Mouse (Mus musculus) kidney, postnatal 36 days (tissue): ENCODE measurements around the gene Fbxo21.
A peak's percentile ranks its signal among the peaks of the same experiment; 100 is the strongest.

ENCODE experiments used
- DNase-seq, 2 experiments: peaks; one replicate each; pipeline ENCODE4 v3.0.0; 2021 to 2022; ENCODE audit warnings: mixed read lengths in 2 of 2

Gene Fbxo21

DNA sequence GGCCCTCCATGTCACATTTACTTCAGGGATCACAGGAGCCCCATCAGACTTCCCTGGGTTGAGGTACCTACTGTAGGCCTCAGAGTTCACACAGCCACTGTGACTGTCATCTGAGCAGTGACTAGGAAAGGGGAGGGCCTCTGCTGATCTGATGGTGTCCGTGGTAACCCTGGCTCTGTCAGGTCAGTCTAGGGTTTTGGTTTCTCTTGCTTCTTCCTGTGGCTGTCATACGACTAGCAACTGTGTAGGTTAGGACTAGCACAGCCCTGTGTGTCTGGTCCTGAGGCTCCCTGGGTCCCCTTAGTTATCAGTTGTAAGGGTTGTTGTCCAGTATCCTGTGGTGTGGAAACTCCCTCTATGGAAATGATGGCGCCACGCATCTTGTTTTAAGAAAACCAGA, 74.2 kb downstream of the Fbxo21 start:
- DNase-seq: no peak

DNA sequence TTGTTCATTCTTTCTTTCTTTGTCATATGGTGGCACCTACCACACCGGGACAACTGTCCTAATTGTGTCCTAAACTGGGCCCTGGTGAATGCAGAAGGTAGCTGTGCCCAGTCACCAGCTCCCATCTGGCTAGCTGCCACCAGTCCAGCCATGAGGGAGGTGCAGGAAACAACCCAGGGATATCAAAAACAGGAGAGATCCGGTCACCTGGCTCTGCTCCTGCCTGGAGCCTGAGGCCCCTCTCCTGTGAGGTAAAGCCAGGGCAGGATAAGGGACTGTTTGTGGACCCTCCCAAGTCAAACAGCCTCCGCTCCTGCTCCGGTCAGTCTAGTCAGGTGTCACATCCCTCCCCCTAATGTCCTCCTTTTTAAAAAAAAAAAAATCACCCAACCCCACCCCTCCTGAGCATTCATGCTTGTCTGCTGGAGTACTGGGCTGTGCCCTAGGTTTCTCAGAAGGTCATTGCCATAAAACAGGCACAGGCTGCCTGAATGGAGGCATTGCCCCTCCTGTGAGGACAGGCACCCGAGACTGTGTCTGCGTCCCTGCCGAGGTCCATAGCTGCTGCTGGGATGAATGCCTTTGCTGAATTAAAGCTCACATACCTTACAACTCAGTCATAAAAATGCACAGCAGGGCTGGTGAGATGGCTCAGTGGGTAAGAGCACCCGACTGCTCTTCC, 75.6 kb downstream of the Fbxo21 start:
- peak; percentile 86 to 89 for DNase-seq

DNA sequence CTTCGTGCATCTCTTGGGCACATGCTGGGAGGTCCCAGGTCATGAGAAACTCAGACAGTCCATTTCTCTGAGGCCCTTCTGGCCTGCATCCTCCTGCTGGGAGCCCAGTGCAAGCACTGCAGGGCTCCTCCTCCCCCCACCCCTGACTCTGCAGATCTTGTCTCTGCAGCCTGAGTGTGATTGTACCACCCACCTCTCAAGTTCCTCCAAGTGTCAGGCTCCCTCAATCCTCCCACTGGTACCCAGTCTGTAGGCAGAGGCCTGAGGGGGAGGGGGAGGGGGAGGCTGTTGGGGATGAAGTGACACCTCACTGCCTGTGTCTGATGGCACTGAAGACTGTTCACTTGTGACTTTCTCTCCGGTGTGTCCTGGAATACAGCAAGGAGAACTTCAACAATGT, 76.7 kb downstream of the Fbxo21 start:
- no peak for DNase-seq

DNA sequence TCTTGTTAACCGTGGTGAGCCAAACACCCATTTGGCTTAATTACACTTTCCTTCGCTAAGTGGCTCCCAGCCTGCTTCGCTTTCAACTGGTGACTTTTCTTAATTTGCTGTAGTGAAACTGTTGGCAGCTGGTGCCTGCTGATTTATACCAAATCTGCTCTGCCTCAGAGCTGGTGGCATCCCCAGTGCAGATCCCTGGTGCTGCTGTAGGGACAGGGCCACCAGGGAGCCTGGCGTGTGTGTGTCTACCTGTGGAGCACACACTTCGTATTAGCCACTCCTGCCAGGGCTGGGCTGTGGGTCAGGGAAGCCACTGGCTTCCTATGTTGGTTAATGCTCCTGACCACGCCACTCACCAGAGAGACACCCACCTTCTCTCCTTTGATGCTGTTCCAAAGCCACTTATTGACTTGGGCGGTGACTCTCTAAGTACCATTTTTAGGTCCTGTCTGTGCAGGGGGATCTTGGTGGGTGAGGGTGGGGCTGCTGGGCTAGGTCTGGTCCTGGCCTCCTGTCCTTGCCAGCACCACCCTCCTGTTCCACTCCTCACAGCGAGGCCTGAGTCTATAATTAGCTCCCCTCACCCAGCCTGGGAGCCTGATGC, 81.1 kb downstream of the Fbxo21 start:
- no peak for DNase-seq

DNA sequence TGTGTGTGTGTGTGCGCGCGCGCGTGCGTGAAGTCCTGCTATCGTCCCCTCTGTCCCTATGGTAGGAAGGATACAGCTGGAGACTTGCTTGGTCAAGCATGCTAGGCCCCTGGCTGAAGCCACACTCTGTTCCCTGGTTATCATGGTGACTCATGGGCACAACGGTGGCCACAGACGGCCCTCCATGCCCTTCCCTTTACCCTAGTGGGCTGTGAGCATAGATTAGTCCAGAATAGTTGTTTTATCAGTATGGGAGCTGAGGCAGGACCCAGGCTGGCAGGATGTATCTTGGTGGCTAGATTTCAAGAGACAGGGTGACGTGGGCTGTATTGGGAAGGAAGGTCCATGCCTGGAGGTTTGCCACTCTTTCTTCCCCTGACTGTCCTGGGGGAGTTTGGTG, 82.3 kb downstream of the Fbxo21 start:
- DNase-seq: no peak

DNA sequence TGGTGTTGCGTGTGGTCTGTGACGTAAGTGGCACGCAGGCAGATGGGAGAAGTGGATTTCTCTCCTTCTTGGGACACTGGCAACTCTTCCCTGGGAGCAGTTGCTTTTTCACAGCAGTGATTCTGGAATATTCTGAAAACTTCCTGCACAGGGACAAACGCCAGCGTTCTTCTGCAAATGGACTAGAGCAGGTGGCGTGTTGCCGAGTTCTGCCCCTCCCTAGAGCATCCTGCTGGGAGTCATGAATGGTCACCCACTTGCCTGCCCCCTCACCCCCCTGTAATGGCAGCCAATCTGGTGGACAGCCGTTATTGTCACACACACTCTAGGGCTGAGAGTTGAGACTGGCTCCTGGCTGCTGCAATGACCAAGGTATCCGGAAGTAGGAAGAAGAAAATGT, 83.1 kb downstream of the Fbxo21 start:
- DNase-seq: no peak
